Mouse (Mus musculus) intestine, embryonic 15.5 days (tissue): ENCODE data around the gene H2-M3. TPM values are rescaled to one million over a fixed set of nuclear protein-coding genes. Genes with fewer than 3 reads are reported as not detected.
"Not testable (repeated sequence)": the region's sequence is repeated elsewhere in the genome, so short reads cannot be mapped to it uniquely, and the experiment has no call there.

Source experiments
- ATAC-seq: fragments of 200-750 bp; cut with Nextera tagmentation; 2 replicates; pipeline ENCODE4 v1.8.0; 2017; ENCODE audit warnings: moderate TSS enrichment, moderate library complexity
- H3K27ac ChIP-seq: fragments of 300-500 bp; sonication (generic); 2 replicates; pipeline ENCODE4 v1.5.1; 2015; ENCODE audit warnings: mild to moderate bottlenecking, inconsistent platforms
- H3K27me3 ChIP-seq: fragments of 300-500 bp; sonication (generic); replicated peaks from 2 replicates; pipeline ENCODE4 v1.6.1; 2015; ENCODE audit warnings: inconsistent platforms
- H3K36me3 ChIP-seq: fragments of 300-500 bp; sonication (generic); 2 replicates; pipeline ENCODE4 v1.6.1; 2015; ENCODE audit warnings: inconsistent platforms
- H3K4me1 ChIP-seq: fragments of 300-500 bp; sonication (generic); replicated peaks from 2 replicates; pipeline ENCODE4 v1.6.1; 2015; ENCODE audit warnings: inconsistent platforms
- H3K4me2 ChIP-seq: fragments of 300-500 bp; sonication (generic); replicated peaks from 2 replicates; pipeline ENCODE4 v1.6.1; 2015; ENCODE audit warnings: mild to moderate bottlenecking, inconsistent platforms
- H3K4me3 ChIP-seq: fragments of 300-500 bp; sonication (generic); replicated peaks from 2 replicates; pipeline ENCODE4 v1.5.1; 2015; ENCODE audit warnings: inconsistent platforms
- H3K9ac ChIP-seq: fragments of 300-500 bp; sonication (generic); 2 replicates; pipeline ENCODE4 v1.6.1; 2015; ENCODE audit warnings: inconsistent platforms
- H3K9me3 ChIP-seq: fragments of 300-500 bp; sonication (generic); 2 replicates; pipeline ENCODE4 v1.6.1; 2016; ENCODE audit warnings: inconsistent platforms
- WGBS: fragments of 180-500 bp; shearing (Covaris S2); methylation state at CpG from one replicate; pipeline ENCODE4 v1.1.7; 2015; 5-methylcytosine and 5-hydroxymethylcytosine counted together
- polyA plus RNA-seq: library from polyadenylated mRNA; unstranded; fragments of >200 nt; fragmentation: Nextera tagmentation; extraction: Ambion mirVana; gene quantifications from 2 replicates; pipeline ENCODE4 v1.2.1, GENCODE M21; 2015

Gene H2-M3
- polyA plus RNA-seq = 4.8 and 4.9 TPM in 2 replicates

GRCm38 (mm10) chr17:37270058-37270701 is at the start of gene H2-M3:
Gene H2-M3 (plus strand): TSS chr17:37270220.
- Histone ChIP-seq H3K27ac (no peak within 1 kb of the TSS), H3K4me2 (peak within 1 kb of the TSS; percentile 93), H3K4me3 (peak within 1 kb of the TSS; percentile 55), H3K36me3 (no peaks in the 10 kb centered on the region), H3K27me3 (no peaks in the 10 kb centered on the region), H3K9me3 (no peaks in the 10 kb centered on the region), H3K4me1 (no peaks in the 10 kb centered on the region; the same call in 1 of the 2 replicates), H3K9ac (peak within 1 kb of the TSS; percentile 47; the same call in 1 of the 2 replicates)
- peak; percentile 97 for ATAC-seq
- WGBS = 2% methylated on average over 26 of the region's 26 CpGs

- H3K36me3 ChIP-seq = no peaks in the 10 kb centered on the region
- H3K9me3 ChIP-seq = no peaks in the 10 kb centered on the region
- no peaks in the 10 kb centered on the region for H3K27me3 ChIP-seq
- no peak overlapping the region for H3K4me2 ChIP-seq
- no peak overlapping the region for H3K9ac ChIP-seq
- 27% methylated on average over 1 of the region's 1 CpGs for WGBS
- ATAC-seq = no peak
- no peak overlapping the region for H3K27ac ChIP-seq
- no peak overlapping the region for H3K4me3 ChIP-seq
- no peaks in the 10 kb centered on the region for H3K4me1 ChIP-seq
Measured at GRCm38 (mm10) chr17:37221879-37222278, 48.1 kb upstream of the H2-M3 start.

DNA sequence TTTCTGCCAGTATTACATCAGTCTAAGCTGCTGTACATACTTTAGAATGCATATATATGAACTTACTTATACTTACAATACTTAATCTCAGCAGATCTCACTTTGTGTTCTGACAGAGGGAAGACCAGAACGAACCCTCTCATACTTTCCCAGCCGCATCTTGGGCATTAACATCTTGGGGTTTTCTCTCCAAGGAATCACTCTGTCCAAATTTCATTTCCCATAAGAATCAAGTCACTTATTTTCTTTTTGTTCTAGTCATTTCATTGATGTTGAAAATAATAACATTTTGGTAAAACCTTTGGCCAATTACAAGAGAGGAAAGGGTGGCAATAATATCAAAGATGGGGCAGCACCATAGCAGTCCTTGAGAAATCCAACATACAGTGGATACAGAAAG is 32.8 kb upstream of the H2-M3 start, which contains the start of gene Olfr97:
Gene Olfr97, minus strand, starts transcription at position 101 of the 400 bp plus-strand sequence.
- not testable (repeated sequence) for H3K4me1 ChIP-seq, H3K4me3 ChIP-seq, H3K36me3 ChIP-seq, H3K9me3 ChIP-seq, H3K27ac ChIP-seq, H3K4me2 ChIP-seq, H3K27me3 ChIP-seq, ATAC-seq, H3K9ac ChIP-seq
- 88% methylated on average over 2 of the region's 2 CpGs for WGBS

DNA sequence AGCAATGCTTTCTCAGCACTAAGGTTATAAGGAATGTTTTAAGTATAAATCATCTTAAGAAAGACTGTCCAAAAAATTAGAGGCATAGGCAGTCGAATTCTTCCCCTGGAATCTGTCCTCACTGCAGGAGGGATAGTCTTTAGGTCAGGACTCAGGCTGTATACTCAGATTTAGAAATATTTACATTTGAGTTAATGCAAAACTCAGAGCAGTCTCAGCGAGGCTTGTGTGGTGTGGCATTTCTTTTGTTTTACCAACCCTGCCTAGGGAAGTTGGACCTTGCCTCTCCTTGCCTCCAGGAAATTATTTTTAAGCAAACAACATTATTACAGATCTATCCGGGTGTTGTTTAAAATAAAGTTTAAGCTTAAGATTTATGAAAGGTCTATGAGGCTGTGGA is 27.8 kb upstream of the H2-M3 start:
- Histone ChIP-seq H3K9ac (no peak overlapping the region), H3K27ac (no peak overlapping the region), H3K4me2 (no peak overlapping the region), H3K4me3 (no peak overlapping the region), H3K9me3 (no peaks in the 10 kb centered on the region; the same call in 1 of the 2 replicates), H3K27me3 (no peaks in the 10 kb centered on the region), H3K4me1 (no peaks in the 10 kb centered on the region), H3K36me3 (no peaks in the 10 kb centered on the region)
- WGBS = 10% methylated on average over 3 of the region's 3 CpGs
- peak; percentile 62 for ATAC-seq

DNA sequence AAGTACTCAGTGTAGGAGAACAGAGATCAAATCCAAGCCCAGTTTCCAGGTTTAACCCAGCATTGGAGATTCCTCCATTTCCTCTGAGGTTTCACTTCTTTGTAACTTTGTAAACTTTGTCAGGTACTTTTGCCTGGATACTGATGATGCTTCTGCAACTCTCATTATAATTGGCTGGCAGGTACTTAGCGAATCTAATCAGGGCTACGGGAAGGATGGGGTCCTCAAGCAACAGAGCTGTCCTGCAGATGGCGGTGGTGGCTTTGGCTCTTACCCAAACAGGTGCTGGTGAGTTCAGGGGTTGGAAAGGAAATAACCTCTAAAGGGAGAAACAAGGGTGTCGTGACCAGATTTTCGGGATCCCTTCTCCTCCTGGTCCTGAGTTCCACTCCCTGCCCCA is 23.3 kb upstream of the H2-M3 start:
- no peak overlapping the region for H3K9ac ChIP-seq
- WGBS = 36% methylated on average over 5 of the region's 5 CpGs
- ATAC-seq = peak; percentile 41; the same call in 1 of the 2 replicates
- H3K27me3 ChIP-seq = no peaks in the 10 kb centered on the region
- no peak overlapping the region for H3K4me3 ChIP-seq
- H3K36me3 ChIP-seq = no peaks in the 10 kb centered on the region
- no peaks in the 10 kb centered on the region for H3K9me3 ChIP-seq
- H3K4me1 ChIP-seq = no peaks in the 10 kb centered on the region
- H3K4me2 ChIP-seq = no peak overlapping the region
- H3K27ac ChIP-seq = no peak overlapping the region

DNA sequence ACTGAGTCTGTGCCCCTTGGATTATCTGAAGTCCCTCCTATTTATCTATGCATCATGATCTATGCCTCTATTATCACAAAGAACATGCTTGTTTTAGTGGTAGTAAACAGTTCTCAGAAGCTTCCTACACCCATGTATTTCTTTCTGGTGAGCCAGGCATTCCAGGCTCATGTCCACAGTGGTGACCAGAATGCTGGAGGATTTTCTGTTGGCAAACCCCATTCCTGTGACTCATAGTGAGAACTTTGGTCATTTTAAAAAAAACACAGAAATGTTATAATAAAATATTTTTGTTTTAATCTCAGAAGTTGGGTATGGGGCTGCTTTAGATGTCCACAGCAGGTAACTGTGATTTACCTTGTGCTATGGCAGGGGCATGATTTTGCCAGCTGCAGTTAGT is 20.6 kb upstream of the H2-M3 start:
- Histone ChIP-seq H3K4me2 (no peak overlapping the region), H3K9me3 (no peaks in the 10 kb centered on the region), H3K27me3 (no peaks in the 10 kb centered on the region), H3K36me3 (no peaks in the 10 kb centered on the region), H3K9ac (no peak overlapping the region), H3K27ac (no peak overlapping the region), H3K4me3 (no peak overlapping the region), H3K4me1 (no peaks in the 10 kb centered on the region)
- ATAC-seq = no peak

DNA sequence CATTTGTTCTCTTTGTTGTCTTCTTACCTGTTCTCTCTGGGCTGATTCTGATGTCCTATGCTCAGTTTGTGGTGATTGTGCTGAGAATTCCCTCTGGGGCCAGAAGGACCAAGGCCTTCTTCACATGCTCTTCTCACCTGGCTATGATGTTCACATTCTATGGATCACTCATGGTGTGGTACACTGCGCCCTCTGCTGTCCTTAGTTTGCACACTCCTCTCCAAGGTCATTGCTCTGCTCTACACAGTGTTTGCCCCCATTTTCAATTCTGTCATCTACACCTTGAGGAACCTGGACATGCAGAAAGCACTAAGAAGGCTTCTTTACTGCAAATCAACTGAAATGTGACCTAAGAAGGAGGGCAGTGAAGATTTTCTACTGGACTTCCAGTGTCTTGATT is 19.5 kb upstream of the H2-M3 start:
- no peak overlapping the region for H3K4me2 ChIP-seq
- H3K27me3 ChIP-seq = no peaks in the 10 kb centered on the region
- WGBS = 6% methylated on average over 1 of the region's 1 CpGs
- H3K9me3 ChIP-seq = no peaks in the 10 kb centered on the region
- no peak overlapping the region for H3K4me3 ChIP-seq
- no peak overlapping the region for H3K27ac ChIP-seq
- no peaks in the 10 kb centered on the region for H3K36me3 ChIP-seq
- H3K4me1 ChIP-seq = no peaks in the 10 kb centered on the region
- 0 out of 2 replicates have a peak, but pooled peaks have one; percentile 53 for ATAC-seq
- no peak overlapping the region for H3K9ac ChIP-seq

- no peaks in the 10 kb centered on the region for H3K4me1 ChIP-seq
- no peaks in the 10 kb centered on the region for H3K27me3 ChIP-seq
- no peaks in the 10 kb centered on the region for H3K36me3 ChIP-seq
- H3K4me2 ChIP-seq = no peak within 1 kb of the TSS
- ATAC-seq = no peak
- H3K4me3 ChIP-seq = no peak within 1 kb of the TSS
- H3K9ac ChIP-seq = no peak within 1 kb of the TSS
- no peaks in the 10 kb centered on the region for H3K9me3 ChIP-seq
- no peak within 1 kb of the TSS for H3K27ac ChIP-seq
- 77% methylated on average over 1 of the region's 1 CpGs for WGBS
Measured at GRCm38 (mm10) chr17:37263626-37264025, 6.4 kb upstream of the H2-M3 start, which contains the start of gene Olfr98. Gene Olfr98 (minus strand): TSS chr17:37263749.

DNA sequence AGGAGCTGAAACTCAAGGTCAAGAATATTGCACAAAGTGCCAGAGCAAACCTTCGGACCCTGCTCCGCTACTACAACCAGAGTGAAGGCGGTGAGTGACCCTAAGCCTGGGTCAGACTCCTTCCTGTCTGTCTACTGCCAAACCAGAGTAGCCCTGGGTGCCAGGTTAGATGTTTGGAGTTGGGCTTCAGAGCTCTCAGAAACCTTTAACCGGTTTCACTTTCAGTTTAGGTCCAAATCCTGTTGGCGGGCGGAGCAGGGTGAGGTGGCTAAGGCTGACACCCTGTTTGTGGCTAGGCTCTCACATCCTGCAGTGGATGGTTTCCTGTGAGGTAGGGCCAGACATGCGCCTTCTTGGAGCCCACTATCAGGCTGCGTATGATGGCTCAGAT is 677 bp downstream of the H2-M3 start:
- peak overlapping the region; percentile 93 for H3K4me2 ChIP-seq
- no peak overlapping the region for H3K27ac ChIP-seq
- no peaks in the 10 kb centered on the region for H3K9me3 ChIP-seq
- peak overlapping the region; percentile 55 for H3K4me3 ChIP-seq
- no peaks in the 10 kb centered on the region; the same call in 1 of the 2 replicates for H3K4me1 ChIP-seq
- peak overlapping the region; percentile 47; the same call in 1 of the 2 replicates for H3K9ac ChIP-seq
- no peaks in the 10 kb centered on the region for H3K27me3 ChIP-seq
- ATAC-seq = peak; percentile 74
- WGBS = 45% methylated on average over 8 of the region's 8 CpGs
- H3K36me3 ChIP-seq = no peaks in the 10 kb centered on the region

GRCm38 (mm10) chr17:37275626-37276248 is 5.7 kb downstream of the H2-M3 start:
- no peak overlapping the region for H3K27ac ChIP-seq
- no peaks in the 10 kb centered on the region for H3K9me3 ChIP-seq
- no peak overlapping the region for H3K4me2 ChIP-seq
- H3K4me3 ChIP-seq = no peak overlapping the region
- no peak for ATAC-seq
- 88% methylated on average over 2 of the region's 2 CpGs for WGBS
- H3K27me3 ChIP-seq = no peaks in the 10 kb centered on the region
- H3K36me3 ChIP-seq = no peaks in the 10 kb centered on the region
- H3K9ac ChIP-seq = no peak overlapping the region
- no peaks in the 10 kb centered on the region; the same call in 1 of the 2 replicates for H3K4me1 ChIP-seq

- Histone ChIP-seq H3K4me3 (no peak overlapping the region), H3K9ac (no peak overlapping the region), H3K4me1 (no peaks in the 10 kb centered on the region), H3K9me3 (no peaks in the 10 kb centered on the region), H3K36me3 (no peaks in the 10 kb centered on the region), H3K4me2 (no peak overlapping the region), H3K27me3 (no peaks in the 10 kb centered on the region), H3K27ac (no peak overlapping the region)
- no peak for ATAC-seq
Measured at GRCm38 (mm10) chr17:37276573-37276972, 6.6 kb downstream of the H2-M3 start.

GRCm38 (mm10) chr17:37280331-37280730 is 10.3 kb downstream of the H2-M3 start:
- no peak overlapping the region for H3K27ac ChIP-seq
- no peaks in the 10 kb centered on the region for H3K9me3 ChIP-seq
- no peaks in the 10 kb centered on the region for H3K27me3 ChIP-seq
- no peak for ATAC-seq
- 74% methylated on average over 1 of the region's 1 CpGs for WGBS
- no peaks in the 10 kb centered on the region for H3K4me1 ChIP-seq
- H3K36me3 ChIP-seq = no peaks in the 10 kb centered on the region
- H3K4me3 ChIP-seq = no peak overlapping the region
- no peak overlapping the region for H3K9ac ChIP-seq
- H3K4me2 ChIP-seq = no peak overlapping the region

DNA sequence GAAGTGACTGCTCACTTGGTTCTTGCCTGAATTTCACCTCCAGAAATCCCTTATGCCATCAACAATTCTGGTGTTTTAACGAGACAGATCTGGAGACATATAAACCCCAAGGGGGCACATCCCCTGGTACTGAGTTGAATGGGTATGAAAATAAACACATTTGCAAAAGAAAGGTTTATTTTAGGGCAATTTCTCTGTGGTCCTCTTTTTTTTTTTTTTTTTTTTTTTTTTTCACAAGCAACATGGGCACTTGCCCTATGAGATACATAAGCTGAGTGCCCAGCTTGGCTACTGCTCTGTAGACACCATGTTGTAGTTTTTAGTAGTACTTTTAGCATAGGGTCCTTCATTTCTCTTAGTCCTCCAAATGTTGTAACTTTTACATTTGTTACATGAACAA is 13.3 kb downstream of the H2-M3 start, which contains the start of gene Olfr99:
Gene Olfr99, minus strand, starts transcription at position 101 of the 400 bp plus-strand sequence.
- Histone ChIP-seq H3K4me3 (no peak within 1 kb of the TSS), H3K4me2 (no peak within 1 kb of the TSS), H3K4me1 (no peaks in the 10 kb centered on the region), H3K9ac (no peak within 1 kb of the TSS), H3K36me3 (no peaks in the 10 kb centered on the region), H3K27ac (no peak within 1 kb of the TSS), H3K9me3 (no peaks in the 10 kb centered on the region), H3K27me3 (no peaks in the 10 kb centered on the region)
- WGBS = 76% methylated on average over 1 of the region's 1 CpGs
- ATAC-seq = no peak
